Mouse (Mus musculus) heart, adult 2 months (tissue): Measurements from ENCODE around the gene Kif24. TPM values are rescaled to one million over a fixed set of nuclear protein-coding genes. Genes with fewer than 3 reads are reported as not detected.
"Not testable (repeated sequence)": the region's sequence is repeated elsewhere in the genome, so short reads cannot be mapped to it uniquely, and the experiment has no call there.

Experiments
- DNase-seq, 2 experiments: peaks; one replicate each; pipeline ENCODE4 v3.0.0; 2021
- H3K27ac ChIP-seq: fragments of 200-600 bp; 2 replicates; pipeline ENCODE4 v1.8.1; 2022
- H3K27me3 ChIP-seq: fragments of 200-500 bp; 2 replicates; pipeline ENCODE4 v1.6.1; 2012; ENCODE audit warnings: mild to moderate bottlenecking, low read length, inconsistent platforms, mixed read lengths; ENCODE audit not compliant: control insufficient read depth, insufficient read depth
- H3K36me3 ChIP-seq: fragments of 200-500 bp; 2 replicates; pipeline ENCODE4 v1.6.1; 2012; ENCODE audit warnings: low read length, inconsistent platforms; ENCODE audit not compliant: control insufficient read depth, insufficient read depth
- H3K4me1 ChIP-seq: fragments of 200-500 bp; 2 replicates; pipeline ENCODE4 v1.6.1; 2011; ENCODE audit warnings: low read length; ENCODE audit not compliant: control insufficient read depth, insufficient read depth
- H3K4me3 ChIP-seq: fragments of 200-600 bp; 2 replicates; pipeline ENCODE4 v1.8.1; 2022
- H3K79me2 ChIP-seq: fragments of 200-500 bp; replicated peaks from 2 replicates; pipeline ENCODE4 v1.6.1; 2012; ENCODE audit warnings: mild to moderate bottlenecking, inconsistent platforms, low read length, moderate library complexity, mixed read lengths; ENCODE audit not compliant: control insufficient read depth, insufficient read depth
- H3K9ac ChIP-seq: fragments of 200-500 bp; 2 replicates; pipeline ENCODE4 v1.6.1; 2012; ENCODE audit warnings: low read depth, mild to moderate bottlenecking, control low read depth, inconsistent platforms, low read length, mixed read lengths
- CTCF ChIP-seq: fragments of 200-600 bp; IDR thresholded peaks from 2 replicates; pipeline ENCODE4 v1.8.1; 2022; ENCODE audit warnings: antibody characterized with exemption, mild to moderate bottlenecking, moderate library complexity
- EP300 ChIP-seq: fragments of 200-500 bp; IDR thresholded peaks from 2 replicates; pipeline ENCODE4 v1.6.1; 2011; ENCODE audit warnings: low read depth, low read length, control low read depth; ENCODE audit not compliant: insufficient read depth
- POLR2A ChIP-seq: fragments of 200-500 bp; IDR thresholded peaks from 2 replicates; pipeline ENCODE4 v1.6.1; 2011; ENCODE audit warnings: mild to moderate bottlenecking, low read depth, low read length, control low read depth; ENCODE audit not compliant: insufficient read depth
- WGBS: fragments of 180-500 bp; shearing (Covaris S2); methylation state at CpG from one replicate; pipeline ENCODE4 v1.1.7; 2018; 5-methylcytosine and 5-hydroxymethylcytosine counted together
- intact Hi-C: fragments of 180-260 bp; cut with DNase I; formaldehyde crosslinking; loops from one replicate; pipeline ENCODE4 v1.15.1; 2025
- polyA plus RNA-seq: library from polyadenylated mRNA; depleted of rRNA; stranded (reverse); fragments of >200 nt; gene quantifications from 2 replicates; pipeline ENCODE4 v1.2.3, GENCODE M21; 2012
- total RNA-seq, 2 experiments: library from RNA; stranded (reverse); gene quantifications; 2 replicates each; pipeline ENCODE4 v1.2.3; 2021

Kif24 gene
- total and polyA plus RNA-seq, 3 experiments, result 0.10 to 0.70 (median 0.29) TPM

GRCm38 (mm10) chr4:41470051-41470683, 5.5 kb upstream of the Kif24 start:
- DNase-seq, result no peak
- H3K27me3 ChIP-seq, result no peaks in the 10 kb centered on the region
- H3K79me2 ChIP-seq, result no peaks in the 10 kb centered on the region
- no peaks in the 10 kb centered on the region; the same call in 1 of the 2 replicates for H3K36me3 ChIP-seq
- WGBS, result 62% methylated on average over 7 of the region's 7 CpGs
- no peak overlapping the region for H3K9ac ChIP-seq
- no peak for TF ChIP-seq EP300
- no peak for TF ChIP-seq CTCF
- no peak for TF ChIP-seq POLR2A
- H3K4me3 ChIP-seq, result no peak overlapping the region
- H3K4me1 ChIP-seq, result no peaks in the 10 kb centered on the region; the same call in none of the 2 replicates
- H3K27ac ChIP-seq, result no peak overlapping the region
- intact Hi-C loops, result no loop called here

GRCm38 (mm10) chr4:41469199-41469598, 4.5 kb upstream of the Kif24 start:
- no peak overlapping the region for H3K27ac ChIP-seq
- no peak overlapping the region for H3K9ac ChIP-seq
- no peak for DNase-seq
- no peaks in the 10 kb centered on the region for H3K27me3 ChIP-seq
- H3K36me3 ChIP-seq, result no peaks in the 10 kb centered on the region; the same call in 1 of the 2 replicates
- 76% methylated on average over 10 of the region's 10 CpGs for WGBS
- intact Hi-C loops, result loop anchor here (2.0 to 10.0 kb wide), 5 partner anchors 83 to 744 kb away; partner anchors contain the start of gene Dnaja1
- H3K79me2 ChIP-seq, result no peaks in the 10 kb centered on the region
- H3K4me1 ChIP-seq, result no peaks in the 10 kb centered on the region; the same call in none of the 2 replicates
- TF ChIP-seq POLR2A, result no peak
- TF ChIP-seq EP300, result no peak
- no peak for TF ChIP-seq CTCF
- H3K4me3 ChIP-seq, result no peak overlapping the region

GRCm38 (mm10) chr4:41468396-41469080, 3.9 kb upstream of the Kif24 start:
- no peaks in the 10 kb centered on the region; the same call in 1 of the 2 replicates for H3K36me3 ChIP-seq
- peaks cover 2% of the 10 kb centered on the region for H3K4me1 ChIP-seq
- no peaks in the 10 kb centered on the region for H3K27me3 ChIP-seq
- DNase-seq, result peak; percentile 66 to 72
- intact Hi-C loops, result loop anchor here (1.0 to 10.0 kb wide), 7 partner anchors 34 to 744 kb away; partner anchors contain the start of gene Dnaja1
- H3K79me2 ChIP-seq, result no peaks in the 10 kb centered on the region
- H3K4me3 ChIP-seq, result no peak overlapping the region
- WGBS, result 49% methylated on average over 17 of the region's 17 CpGs
- H3K9ac ChIP-seq, result no peak overlapping the region
- TF ChIP-seq EP300, result 0 out of 2 replicates have a peak, but pooled peaks have one; percentile 37
- TF ChIP-seq CTCF, result peak; percentile 83
- TF ChIP-seq POLR2A, result no peak
- H3K27ac ChIP-seq, result 0 out of 2 replicates have a peak overlapping the region, but pooled peaks have one; percentile 13

- TF ChIP-seq EP300 (no peak), POLR2A (no peak)
- Histone ChIP-seq H3K4me1 (peaks cover 2% of the 10 kb centered on the region), H3K9ac (peak overlapping the region; percentile 78), H3K27me3 (no peaks in the 10 kb centered on the region), H3K36me3 (no peaks in the 10 kb centered on the region; the same call in 1 of the 2 replicates), H3K4me3 (peak overlapping the region; percentile 90), H3K79me2 (no peaks in the 10 kb centered on the region), H3K27ac (peak overlapping the region; percentile 79)
- WGBS, result 5% methylated on average over 17 of the region's 17 CpGs
- DNase-seq, result no peak
- intact Hi-C loops, result loop anchor here (5.0 to 10.0 kb wide), 3 partner anchors 87 to 740 kb away; partner anchors contain the start of gene Dnaja1
Measured at GRCm38 (mm10) chr4:41465287-41465665, 589 bp upstream of the Kif24 start.

- 28% methylated on average over 3 of the region's 3 CpGs for WGBS
- intact Hi-C loops, result loop anchor here (10.0 kb wide), 1 partner anchor 738 kb away; the partner anchor contains the start of gene Dnaja1
- H3K36me3 ChIP-seq, H3K27ac ChIP-seq, H3K4me1 ChIP-seq, H3K79me2 ChIP-seq, H3K27me3 ChIP-seq, H3K9ac ChIP-seq, H3K4me3 ChIP-seq, DNase-seq: not testable (repeated sequence)
Measured at GRCm38 (mm10) chr4:41463051-41463738, 1.5 kb downstream of the Kif24 start.

GRCm38 (mm10) chr4:41460690-41461089, 4.0 kb downstream of the Kif24 start:
- intact Hi-C loops, result loop anchor here (10.0 kb wide), 1 partner anchor 736 kb away; the partner anchor contains the start of gene Dnaja1
- no peak overlapping the region for H3K4me3 ChIP-seq
- H3K9ac ChIP-seq, result no peak overlapping the region
- peaks cover 2% of the 10 kb centered on the region for H3K4me1 ChIP-seq
- no peak overlapping the region for H3K27ac ChIP-seq
- DNase-seq, result no peak
- H3K79me2 ChIP-seq, result no peaks in the 10 kb centered on the region
- 90% methylated on average over 1 of the region's 1 CpGs for WGBS
- H3K36me3 ChIP-seq, result no peaks in the 10 kb centered on the region
- TF ChIP-seq POLR2A, result no peak
- H3K27me3 ChIP-seq, result no peaks in the 10 kb centered on the region
